Mouse (Mus musculus): Measurements from ENCODE around the gene Npvf.

Gene Npvf

DNA sequence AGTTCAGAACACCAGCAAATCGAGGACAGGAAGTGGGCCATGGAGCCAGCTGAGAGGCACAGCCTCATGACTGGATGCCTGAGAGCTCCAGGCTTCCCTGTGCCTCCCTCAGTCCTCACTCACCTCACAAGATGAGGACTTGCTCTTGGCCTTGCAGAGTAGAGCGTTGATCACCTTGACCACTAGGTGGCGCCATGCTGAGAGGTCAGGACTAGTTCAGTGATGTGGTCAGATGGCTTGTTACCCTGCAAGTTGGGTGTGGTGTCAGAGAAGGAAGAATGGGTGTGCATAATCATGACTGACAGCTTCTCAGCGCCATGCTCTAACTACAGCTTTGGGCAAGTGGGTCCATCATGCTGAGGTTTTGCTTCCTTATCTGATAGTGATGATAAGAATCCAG lies 52.6 kb downstream of the Npvf start:
- H3K4me1 ChIP-seq (replicated peaks; ENCODE audit: low read depth, low read length), result peaks cover 4% of the 10 kb centered on the region
- TF ChIP-seq POU5F1 (IDR thresholded peaks at IDR 0.05; ENCODE audit: borderline replicate concordance, low read length) (no peak), CTCF (conservative IDR thresholded peaks at IDR 0.05; ENCODE audit: low read length) (peak; percentile 80)
- no peak overlapping the region for H3K4me3 ChIP-seq (replicated peaks; ENCODE audit: low read length)
- no peaks in the 10 kb centered on the region for H3K36me3 ChIP-seq (ENCODE audit: insufficient read depth, low read length)
- peaks cover 4% of the 10 kb centered on the region; the same call in 1 of the 2 replicates for H3K9me3 ChIP-seq (ENCODE audit: low read length)
- peaks cover 28% of the 10 kb centered on the region for H3K27me3 ChIP-seq (ENCODE audit: insufficient read depth, low read length)

Data from E14TG2a.4 (cell line).